Mouse (Mus musculus) liver, embryonic 15.5 days (tissue): ENCODE data around the gene Cdc14b. TPM values are rescaled to one million over a fixed set of nuclear protein-coding genes. Genes with fewer than 3 reads are reported as not detected.
A peak's percentile ranks its signal among the peaks of the same experiment; 100 is the strongest.

ENCODE experiments used
- ATAC-seq: fragments of 200-750 bp; cut with Nextera tagmentation; 2 replicates; pipeline ENCODE4 v1.8.0; 2017; ENCODE audit warnings: moderate number of reproducible peaks, mild to moderate bottlenecking, moderate library complexity; ENCODE audit not compliant: insufficient read depth
- H3K27ac ChIP-seq: fragments of 300-500 bp; sonication (generic); replicated peaks from 2 replicates; pipeline ENCODE4 v1.5.1; 2015; ENCODE audit warnings: mild to moderate bottlenecking, inconsistent platforms
- H3K27me3 ChIP-seq: fragments of 300-500 bp; sonication (generic); 2 replicates; pipeline ENCODE4 v1.6.1; 2015; ENCODE audit warnings: mild to moderate bottlenecking, inconsistent platforms
- H3K36me3 ChIP-seq: fragments of 300-500 bp; sonication (generic); replicated peaks from 2 replicates; pipeline ENCODE4 v1.6.1; 2015; ENCODE audit warnings: moderate library complexity, mild to moderate bottlenecking, inconsistent platforms
- H3K4me1 ChIP-seq: fragments of 300-500 bp; sonication (generic); replicated peaks from 2 replicates; pipeline ENCODE4 v1.6.1; 2015; ENCODE audit warnings: inconsistent platforms
- H3K4me2 ChIP-seq: fragments of 300-500 bp; sonication (generic); 2 replicates; pipeline ENCODE4 v1.6.1; 2015; ENCODE audit warnings: moderate library complexity, mild to moderate bottlenecking, inconsistent platforms
- H3K4me3 ChIP-seq: fragments of 300-500 bp; sonication (generic); replicated peaks from 2 replicates; pipeline ENCODE4 v1.5.1; 2015; ENCODE audit warnings: mild to moderate bottlenecking, inconsistent platforms
- H3K9ac ChIP-seq: fragments of 300-500 bp; sonication (generic); 2 replicates; pipeline ENCODE4 v1.6.1; 2015; ENCODE audit warnings: moderate library complexity, mild to moderate bottlenecking, inconsistent platforms
- H3K9me3 ChIP-seq: fragments of 300-500 bp; sonication (generic); replicated peaks from 2 replicates; pipeline ENCODE4 v1.6.1; 2016; ENCODE audit warnings: inconsistent platforms
- WGBS: fragments of 180-500 bp; shearing (Covaris S2); methylation state at CpG from one replicate; pipeline ENCODE4 v1.1.7; 2015; ENCODE audit warnings: mixed read lengths; ENCODE audit not compliant: insufficient replicate concordance; 5-methylcytosine and 5-hydroxymethylcytosine counted together
- polyA plus RNA-seq: library from polyadenylated mRNA; unstranded; fragments of >200 nt; fragmentation: Nextera tagmentation; extraction: Ambion mirVana; gene quantifications from 2 replicates; pipeline ENCODE4 v1.2.1, GENCODE M21; 2015

Cdc14b gene
- polyA plus RNA-seq, 1 experiment from 2014 or later, result 8.6 TPM

DNA sequence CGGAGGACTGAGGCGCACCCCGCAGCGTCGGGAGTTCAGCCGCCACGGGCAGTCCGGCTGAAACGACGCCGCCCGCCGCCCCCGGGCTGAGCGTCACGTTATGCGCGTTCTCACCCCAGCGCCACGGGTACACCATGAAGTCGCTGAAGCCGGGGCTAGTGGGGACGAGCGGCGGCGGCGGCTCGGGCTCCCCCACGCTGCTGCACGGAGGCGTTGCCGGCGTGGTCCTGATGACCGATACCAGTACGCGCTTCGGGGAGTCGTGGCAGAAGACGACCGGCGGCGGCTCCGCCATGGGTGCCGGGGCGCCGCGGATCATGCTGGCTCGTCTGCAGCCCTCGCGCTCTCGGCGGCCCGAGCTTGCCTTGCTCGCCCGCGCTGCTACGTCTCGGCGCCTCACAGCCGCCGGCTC, 122.4 kb downstream of the Cdc14b start:
- under 1% methylated on average over 61 of the region's 61 CpGs for WGBS
- peaks cover 16% of the 10 kb centered on the region for H3K36me3 ChIP-seq
- H3K4me1 ChIP-seq, result peaks cover 45% of the 10 kb centered on the region
- H3K4me2 ChIP-seq, result peak overlapping the region; percentile 98
- peak overlapping the region; percentile 97 for H3K9ac ChIP-seq
- no peaks in the 10 kb centered on the region for H3K9me3 ChIP-seq
- peaks cover 16% of the 10 kb centered on the region for H3K27me3 ChIP-seq
- H3K27ac ChIP-seq, result peak overlapping the region; percentile 98
- ATAC-seq, result peak; percentile 8
- H3K4me3 ChIP-seq, result peak overlapping the region; percentile 93

DNA sequence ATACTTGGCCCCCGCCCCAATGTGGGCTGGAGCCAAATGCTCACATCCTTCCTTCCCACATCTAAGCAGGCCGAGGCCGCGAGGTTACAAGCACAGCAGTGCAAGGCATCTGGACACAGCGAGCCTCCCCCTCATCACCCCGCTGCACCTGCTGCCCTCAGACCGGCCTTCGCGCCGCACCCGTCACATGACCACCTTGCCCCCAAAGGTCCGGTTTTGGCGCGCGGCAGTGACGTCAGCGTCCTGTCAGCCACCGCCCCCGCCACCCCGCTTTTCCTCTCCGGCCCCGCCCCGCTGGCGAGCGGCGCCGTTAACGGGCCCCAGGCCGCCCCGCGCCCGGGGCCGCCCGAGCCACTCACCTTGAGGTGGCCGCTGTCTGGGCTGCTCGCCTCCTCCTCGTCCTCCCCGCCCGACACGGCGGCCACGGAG, 122.8 kb downstream of the Cdc14b start:
- ATAC-seq, result peak; percentile 7
- Histone ChIP-seq H3K4me2 (peak overlapping the region; percentile 98), H3K36me3 (peaks cover 19% of the 10 kb centered on the region), H3K4me3 (peak overlapping the region; percentile 93), H3K9me3 (no peaks in the 10 kb centered on the region), H3K9ac (peak overlapping the region; percentile 97), H3K27me3 (peaks cover 11% of the 10 kb centered on the region), H3K27ac (peak overlapping the region; percentile 98), H3K4me1 (peaks cover 49% of the 10 kb centered on the region)
- WGBS, result 1% methylated on average over 42 of the region's 42 CpGs

DNA sequence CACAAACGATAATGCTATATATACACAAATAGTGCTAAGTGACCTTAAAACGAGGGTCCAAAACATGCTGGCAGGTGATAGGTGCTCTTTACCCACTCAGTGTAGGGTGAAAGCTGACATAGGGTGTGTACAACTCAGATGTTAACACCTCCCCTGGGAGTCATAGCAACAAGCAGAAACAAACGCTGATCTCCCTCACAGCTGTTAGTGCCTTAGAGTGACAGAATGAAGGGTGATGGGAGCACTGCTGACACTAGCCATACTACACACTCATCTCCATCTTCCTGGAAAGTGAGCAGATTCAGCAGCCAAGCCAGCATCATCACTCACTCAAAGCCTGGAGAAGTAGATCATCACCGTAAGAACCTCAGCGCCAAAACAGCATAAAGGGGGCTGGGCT, 125.0 kb downstream of the Cdc14b start:
- no peaks in the 10 kb centered on the region for H3K9me3 ChIP-seq
- peaks cover 28% of the 10 kb centered on the region for H3K36me3 ChIP-seq
- ATAC-seq, result no peak
- H3K9ac ChIP-seq, result no peak overlapping the region
- 55% methylated on average over 5 of the region's 5 CpGs for WGBS
- H3K27me3 ChIP-seq, result no peaks in the 10 kb centered on the region; the same call in 1 of the 2 replicates
- peak overlapping the region; percentile 93 for H3K4me3 ChIP-seq
- peak overlapping the region; percentile 98 for H3K4me2 ChIP-seq
- H3K27ac ChIP-seq, result no peak overlapping the region
- H3K4me1 ChIP-seq, result peaks cover 46% of the 10 kb centered on the region

Other genes with a start within 250 kb of the Cdc14b start
- not detected in 2 replicates for gene Hsd17b3, start 186.1 kb downstream of the Cdc14b start, polyA plus RNA-seq
- gene Slc35d2, start 145.9 kb downstream of the Cdc14b start, polyA plus RNA-seq, result 7.1 and 8.1 TPM in 2 replicates
- gene Zfp367, start 122.1 kb downstream of the Cdc14b start, polyA plus RNA-seq, result 20.6 and 22.1 TPM in 2 replicates
- 10.0 and 11.3 TPM in 2 replicates for gene Habp4, start 113.5 kb downstream of the Cdc14b start, polyA plus RNA-seq
- gene Aaed1, start 37.4 kb upstream of the Cdc14b start, polyA plus RNA-seq, result 19.6 and 20.2 TPM in 2 replicates
- 197 and 221 TPM in 2 replicates for gene Ctsl, start 95.6 kb upstream of the Cdc14b start, polyA plus RNA-seq
- gene Cdk20, start 157.0 kb upstream of the Cdc14b start, polyA plus RNA-seq, result 3.4 and 5.1 TPM in 2 replicates
- gene Fam240b, start 222.5 kb upstream of the Cdc14b start, polyA plus RNA-seq, result not detected in 2 replicates